Mouse (Mus musculus) forebrain, postnatal 0 days (tissue): ENCODE measurements around the gene Pcca. TPM values are rescaled to one million over a fixed set of nuclear protein-coding genes. Genes with fewer than 3 reads are reported as not detected.

ENCODE experiments used
- ATAC-seq: fragments of 200-750 bp; cut with Nextera tagmentation; 2 replicates; pipeline ENCODE4 v1.8.0; 2017; ENCODE audit warnings: mild to moderate bottlenecking, moderate library complexity
- DNase-seq: peaks from one replicate; pipeline ENCODE4 v3.0.0-alpha.2; 2015
- H3K27ac ChIP-seq: fragments of 300-500 bp; sonication (generic); 2 replicates; pipeline ENCODE4 v1.5.1; 2014; ENCODE audit warnings: low read depth, mild to moderate bottlenecking, antibody characterized with exemption, low read length, moderate library complexity, mixed read lengths
- H3K27me3 ChIP-seq: fragments of 300-500 bp; sonication (generic); 2 replicates; pipeline ENCODE4 v1.6.1; 2014; ENCODE audit warnings: mild to moderate bottlenecking, low read length, mixed read lengths; ENCODE audit not compliant: insufficient read depth
- H3K36me3 ChIP-seq: fragments of 300-500 bp; sonication (generic); 2 replicates; pipeline ENCODE4 v1.6.1; 2014; ENCODE audit warnings: mild to moderate bottlenecking, moderate library complexity; ENCODE audit not compliant: insufficient read depth
- H3K4me1 ChIP-seq: fragments of 300-500 bp; sonication (generic); 2 replicates; pipeline ENCODE4 v1.6.1; 2014; ENCODE audit warnings: antibody characterized with exemption; ENCODE audit not compliant: insufficient read depth
- H3K4me2 ChIP-seq: fragments of 300-500 bp; sonication (generic); 2 replicates; pipeline ENCODE4 v1.6.1; 2014; ENCODE audit warnings: low read depth, mild to moderate bottlenecking, moderate library complexity
- H3K4me3 ChIP-seq: fragments of 300-500 bp; sonication (generic); 2 replicates; pipeline ENCODE4 v1.5.1; 2014; ENCODE audit warnings: low read depth, low read length, mixed read lengths
- H3K9ac ChIP-seq: fragments of 300-500 bp; sonication (generic); 2 replicates; pipeline ENCODE4 v1.6.1; 2014; ENCODE audit warnings: mild to moderate bottlenecking
- H3K9me3 ChIP-seq: fragments of 300-500 bp; sonication (generic); 2 replicates; pipeline ENCODE4 v1.6.1; 2016; ENCODE audit warnings: low read length
- CTCF ChIP-seq: sonication (generic); IDR thresholded peaks from 2 replicates; pipeline ENCODE4 v1.5.1; 2016; ENCODE audit warnings: antibody characterized with exemption, control low read depth, low read depth
- WGBS: fragments of 180-500 bp; shearing (Covaris S2); extraction: QIAGEN DNeasy Blood & Tissue Kit; methylation state at CpG from one replicate; pipeline ENCODE4 v1.1.7; 2014; 5-methylcytosine and 5-hydroxymethylcytosine counted together
- polyA plus RNA-seq: library from polyadenylated mRNA; unstranded; fragments of >200 nt; fragmentation: Nextera tagmentation; extraction: Ambion mirVana; gene quantifications from 2 replicates; pipeline ENCODE4 v1.2.1, GENCODE M21; 2015
- total RNA-seq: library from RNA; depleted of rRNA; stranded (reverse); fragments of >200 nt; gene quantifications from 2 replicates; pipeline ENCODE4 v1.2.3, GENCODE M21; 2014

Pcca gene
- total and polyA plus RNA-seq, 2 experiments from 2014 or later: 12.4 to 29.4 TPM

GRCm38 (mm10) chr14:122586942-122587341 is 52.8 kb downstream of the Pcca start:
- no peak overlapping the region for H3K9ac ChIP-seq
- no peak for DNase-seq
- H3K4me1 ChIP-seq: no peaks in the 10 kb centered on the region
- WGBS: 90% methylated on average over 4 of the region's 4 CpGs
- no peaks in the 10 kb centered on the region for H3K36me3 ChIP-seq
- no peaks in the 10 kb centered on the region for H3K27me3 ChIP-seq
- no peaks in the 10 kb centered on the region for H3K9me3 ChIP-seq
- H3K4me2 ChIP-seq: no peak overlapping the region
- H3K4me3 ChIP-seq: no peak overlapping the region
- ATAC-seq: no peak
- no peak for TF ChIP-seq CTCF
- no peak overlapping the region for H3K27ac ChIP-seq

DNA sequence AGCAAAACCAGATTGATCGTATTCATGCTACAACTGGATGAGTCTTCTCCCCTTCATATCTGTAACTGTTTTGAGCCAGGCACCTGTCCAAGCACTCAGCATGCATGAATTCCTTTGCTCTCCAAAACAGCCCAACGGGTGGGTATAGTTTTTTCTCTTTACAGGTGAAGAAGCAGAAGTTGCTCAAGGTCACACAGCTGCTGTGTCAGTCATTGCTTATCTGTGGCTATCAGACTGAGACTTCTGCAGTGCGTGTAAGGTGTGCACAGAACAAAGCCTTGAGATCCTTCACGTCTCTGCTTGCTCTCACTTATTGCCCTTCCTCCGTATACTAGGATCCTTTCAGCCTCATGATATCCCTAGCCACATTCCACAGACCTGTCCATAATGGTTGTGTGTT is 63.4 kb downstream of the Pcca start:
- H3K27ac ChIP-seq: no peak overlapping the region
- no peak for ATAC-seq
- no peak for TF ChIP-seq CTCF
- no peaks in the 10 kb centered on the region for H3K27me3 ChIP-seq
- no peak overlapping the region for H3K9ac ChIP-seq
- 84% methylated on average over 5 of the region's 5 CpGs for WGBS
- H3K4me1 ChIP-seq: no peaks in the 10 kb centered on the region
- no peaks in the 10 kb centered on the region for H3K36me3 ChIP-seq
- no peak for DNase-seq
- no peak overlapping the region for H3K4me3 ChIP-seq
- H3K9me3 ChIP-seq: no peaks in the 10 kb centered on the region
- H3K4me2 ChIP-seq: no peak overlapping the region

GRCm38 (mm10) chr14:122598802-122599201 is 64.7 kb downstream of the Pcca start:
- Histone ChIP-seq H3K4me1 (no peaks in the 10 kb centered on the region), H3K27me3 (no peaks in the 10 kb centered on the region), H3K9me3 (no peaks in the 10 kb centered on the region), H3K9ac (no peak overlapping the region), H3K27ac (no peak overlapping the region), H3K4me3 (no peak overlapping the region), H3K4me2 (no peak overlapping the region), H3K36me3 (no peaks in the 10 kb centered on the region)
- TF ChIP-seq CTCF: no peak
- WGBS: 90% methylated on average over 2 of the region's 2 CpGs
- DNase-seq: no peak
- no peak for ATAC-seq

- WGBS: 42% methylated on average over 9 of the region's 9 CpGs
- Histone ChIP-seq H3K4me2 (no peak overlapping the region), H3K27ac (no peak overlapping the region), H3K9ac (no peak overlapping the region), H3K4me1 (no peaks in the 10 kb centered on the region), H3K27me3 (no peaks in the 10 kb centered on the region), H3K9me3 (no peaks in the 10 kb centered on the region), H3K36me3 (no peaks in the 10 kb centered on the region), H3K4me3 (no peak overlapping the region)
- DNase-seq (no peak), ATAC-seq (no peak)
- TF ChIP-seq CTCF: no peak
These were observed 65.7 kb downstream of the Pcca start for GRCm38 (mm10) chr14:122599839-122600238.

DNA sequence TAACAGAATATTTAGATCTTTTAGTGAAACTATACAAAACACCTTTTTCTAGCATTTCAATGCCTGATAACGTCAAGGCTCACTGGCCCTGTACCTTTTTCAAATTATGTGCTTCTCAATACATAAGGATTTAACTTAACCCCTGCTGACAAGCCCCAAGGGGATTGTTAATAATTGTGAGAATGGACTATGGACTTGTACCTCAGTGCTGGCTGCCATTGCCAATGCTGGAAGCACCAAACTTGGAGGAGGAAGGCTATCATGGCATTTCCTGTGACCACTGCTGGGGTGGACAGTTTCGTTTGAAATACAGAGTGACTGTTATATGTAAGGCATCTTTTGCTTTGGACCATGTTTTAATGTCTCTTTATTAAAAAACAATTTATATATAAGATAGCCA is 68.6 kb downstream of the Pcca start:
- no peak overlapping the region for H3K27ac ChIP-seq
- TF ChIP-seq CTCF: no peak
- H3K27me3 ChIP-seq: no peaks in the 10 kb centered on the region
- no peak overlapping the region for H3K4me3 ChIP-seq
- 73% methylated on average over 2 of the region's 2 CpGs for WGBS
- ATAC-seq (no peak), DNase-seq (no peak)
- H3K36me3 ChIP-seq: no peaks in the 10 kb centered on the region
- no peaks in the 10 kb centered on the region for H3K4me1 ChIP-seq
- no peak overlapping the region for H3K4me2 ChIP-seq
- H3K9me3 ChIP-seq: no peaks in the 10 kb centered on the region
- H3K9ac ChIP-seq: no peak overlapping the region

DNA sequence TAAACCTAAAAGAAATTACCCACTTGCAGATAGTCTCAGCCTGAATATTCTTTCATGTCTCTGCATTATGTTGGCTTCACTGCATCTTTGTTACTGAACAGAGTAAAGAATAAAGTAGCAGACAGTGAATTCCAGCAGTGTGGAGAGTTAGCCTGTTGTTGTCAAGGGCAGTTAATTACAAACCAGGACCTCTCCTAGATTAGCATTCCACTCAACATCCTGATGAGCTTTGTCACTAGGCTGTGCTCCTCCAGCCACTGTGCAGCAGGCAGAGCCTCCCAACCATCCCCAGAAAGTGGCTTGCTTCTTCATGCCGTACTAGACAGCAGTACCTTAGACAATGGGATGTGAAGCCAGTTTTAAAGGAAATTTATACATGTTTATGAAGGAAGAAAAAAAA is 72.4 kb downstream of the Pcca start:
- Histone ChIP-seq H3K9me3 (no peaks in the 10 kb centered on the region), H3K4me2 (no peak overlapping the region), H3K36me3 (no peaks in the 10 kb centered on the region), H3K9ac (no peak overlapping the region), H3K4me1 (no peaks in the 10 kb centered on the region), H3K27ac (no peak overlapping the region), H3K27me3 (no peaks in the 10 kb centered on the region), H3K4me3 (no peak overlapping the region)
- TF ChIP-seq CTCF: no peak
- WGBS: 26% methylated on average over 1 of the region's 1 CpGs
- DNase-seq (no peak), ATAC-seq (no peak)

DNA sequence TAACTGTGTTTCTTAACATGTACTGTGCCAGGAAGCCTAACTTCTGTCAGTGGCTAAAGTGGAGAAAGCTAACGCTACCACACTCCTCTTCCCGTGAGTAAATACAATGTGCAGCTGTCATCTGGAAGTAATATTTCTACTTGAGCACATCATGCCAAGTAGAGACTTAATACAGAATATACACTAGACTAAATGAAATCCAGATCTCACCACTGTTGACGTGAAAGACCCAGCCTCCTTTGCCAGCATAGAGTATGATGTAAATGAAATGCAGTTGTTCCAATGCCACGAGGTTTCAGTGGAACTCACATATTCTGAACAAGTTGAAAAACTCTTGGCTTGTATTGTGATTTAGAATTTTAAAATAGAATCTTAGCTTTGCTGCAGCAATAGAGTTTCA is 73.3 kb downstream of the Pcca start:
- TF ChIP-seq CTCF: no peak
- no peak overlapping the region for H3K9ac ChIP-seq
- 61% methylated on average over 4 of the region's 4 CpGs for WGBS
- H3K4me2 ChIP-seq: no peak overlapping the region
- DNase-seq (no peak), ATAC-seq (no peak)
- H3K27me3 ChIP-seq: no peaks in the 10 kb centered on the region
- no peaks in the 10 kb centered on the region for H3K36me3 ChIP-seq
- H3K4me1 ChIP-seq: no peaks in the 10 kb centered on the region
- no peak overlapping the region for H3K27ac ChIP-seq
- H3K9me3 ChIP-seq: no peaks in the 10 kb centered on the region
- H3K4me3 ChIP-seq: no peak overlapping the region

DNA sequence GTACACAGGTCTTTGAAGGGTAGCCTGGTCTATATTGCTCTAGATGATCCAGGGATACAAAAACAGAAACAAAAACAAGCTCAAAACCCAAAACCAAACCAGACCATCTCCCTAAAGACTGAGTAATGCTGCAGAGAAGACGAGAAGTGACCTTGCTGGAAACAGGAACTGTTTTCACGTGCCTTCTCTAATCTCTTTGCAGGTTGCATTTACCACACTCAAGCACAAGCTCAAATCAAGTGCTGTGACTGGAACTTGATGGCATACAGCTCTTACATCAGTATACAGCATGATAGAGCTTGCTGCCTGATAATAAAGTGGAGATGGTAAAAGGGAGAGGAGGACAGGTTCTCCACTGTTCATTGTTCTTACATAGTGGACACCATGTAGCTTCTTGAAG is 74.2 kb downstream of the Pcca start:
- ATAC-seq: no peak
- Histone ChIP-seq H3K36me3 (no peaks in the 10 kb centered on the region), H3K9me3 (no peaks in the 10 kb centered on the region), H3K9ac (no peak overlapping the region), H3K27me3 (no peaks in the 10 kb centered on the region), H3K4me1 (no peaks in the 10 kb centered on the region), H3K27ac (no peak overlapping the region), H3K4me3 (no peak overlapping the region), H3K4me2 (no peak overlapping the region)
- DNase-seq: no peak
- TF ChIP-seq CTCF: no peak
- whole genome bisulfite sequencing: 91% methylated on average over 2 of the region's 2 CpGs
